ENCODE assay signal across 22 mouse cellular contexts in the genomic region with DNA sequence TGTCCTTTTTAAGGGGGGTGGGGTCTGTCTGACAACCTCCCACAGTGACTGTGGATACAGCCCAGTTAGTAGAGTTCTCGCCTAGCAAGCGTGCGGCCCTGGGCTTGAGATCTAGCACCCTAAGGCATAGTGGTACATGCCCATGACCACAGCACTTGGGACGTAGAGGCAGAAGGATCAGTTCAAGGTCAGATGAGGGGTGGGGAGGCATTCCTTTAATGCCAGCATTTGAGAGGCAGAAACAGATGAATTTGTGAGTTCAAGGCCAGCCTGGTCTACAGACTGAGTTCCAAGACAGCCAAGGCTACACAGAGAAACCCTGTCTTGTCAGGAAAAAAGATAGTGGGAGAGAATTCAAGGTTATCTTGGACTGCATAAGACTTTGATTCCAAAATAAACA.
A peak's percentile ranks its signal among the peaks of the same experiment; 100 is the strongest.
DNase-seq lines count a peak whose midpoint lies in the region; ATAC-seq and TF ChIP-seq lines count a peak whose summit lies in the region.
"Had no signal": no experiment of that assay in that cellular context is flagged by ENCODE, and none has a peak within 500 bp of the region (broad histone marks: within the 10 kb centered on the region; RNA-seq: fewer than 3 reads in every experiment).

No protein-coding gene starts in this region.

- no peaks in the 10 kb centered on the region for H3K79me2 ChIP-seq in CH12.LX (replicated peaks; ENCODE audit: control insufficient read depth, extremely low read depth, insufficient read depth, poor library complexity, severe bottlenecking)

- H3K27ac ChIP-seq in heart, embryonic 10.5 days: peak overlapping the region; percentile 47; the same call in 1 of the 2 replicates
- peak overlapping the region; percentile 31; the same call in 1 of the 2 replicates for H3K27ac ChIP-seq in heart, embryonic 15.5 days
- H3K27ac ChIP-seq in CH12.LX (ENCODE audit: insufficient read depth, low read depth): no peak overlapping the region
- H3K27ac ChIP-seq: embryonic facial prominence, embryonic 13.5 days; forebrain, embryonic 12.5 days; hindbrain, embryonic 15.5 days; kidney, embryonic 15.5 days had no signal

- no peak for DNase-seq in heart, embryonic 10.5 days (ENCODE audit: low spot score)
- no peak for DNase-seq in heart, postnatal 4 days
- DNase-seq in heart, adult 8-10 months (ENCODE audit: low spot score): no peak
- DNase-seq in CH12.LX (ENCODE audit: extremely low read depth): no peak
- peak; percentile 42 for DNase-seq in R1 (ENCODE audit: low read depth, low spot score)
- DNase-seq in embryo, embryonic 10.5 days (ENCODE audit: low spot score): no peak
- DNase-seq: adrenal gland, postnatal 10 days; cerebellum, adult 11-12 months; cerebellum, adult 9-10 months; cerebellum, postnatal 25 days; gastrocnemius, postnatal 10 days; heart, postnatal 10 days; kidney, adult 2 months had no signal

- no peak for TF ChIP-seq CTCF in CH12.LX (conservative IDR thresholded peaks at IDR 0.05 in 1 of 2, IDR thresholded peaks at IDR 0.05 in 1 of 2; ENCODE audit: low read depth in 2 of 2, low read length in 2 of 2)

- WGBS in heart, embryonic 10.5 days: 92% methylated on average over 4 of the region's 4 CpGs
- 91% methylated on average over 4 of the region's 4 CpGs for WGBS in heart, embryonic 15.5 days

- in situ Hi-C loops in CH12.LX (cut with MboI; ENCODE audit: low pct_ligation_motif_present, low pct_unique_long_range_greater_than_20kb, low sequenced_read_pairs): loop anchor here (5.0 to 25.0 kb wide), 3 partner anchors 40 to 300 kb away; partner anchors contain the start of genes Dph1 and Rtn4rl1

- no peaks in the 10 kb centered on the region for H3K9me3 ChIP-seq in heart, embryonic 10.5 days
- H3K9me3 ChIP-seq in heart, embryonic 15.5 days (replicated peaks): no peaks in the 10 kb centered on the region
- H3K9me3 ChIP-seq in CH12.LX (replicated peaks; ENCODE audit: low read length): no peaks in the 10 kb centered on the region
- H3K9me3 ChIP-seq: embryonic facial prominence, embryonic 13.5 days; forebrain, embryonic 12.5 days; G1E; hindbrain, embryonic 15.5 days; kidney, embryonic 15.5 days had no signal

- TF ChIP-seq POLR2A in CH12.LX (IDR thresholded peaks at IDR 0.05; ENCODE audit: low read depth, low read length): no peak

- H3K27me3 ChIP-seq in heart, embryonic 10.5 days (ENCODE audit: insufficient read depth, poor library complexity, severe bottlenecking): peaks cover 23% of the 10 kb centered on the region
- peaks cover 7% of the 10 kb centered on the region for H3K27me3 ChIP-seq in heart, embryonic 15.5 days
- no peaks in the 10 kb centered on the region for H3K27me3 ChIP-seq in CH12.LX (replicated peaks)

- no peak for TF ChIP-seq RAD21 in CH12.LX (IDR thresholded peaks at IDR 0.05; ENCODE audit: low read depth, low read length)

- peaks cover 49% of the 10 kb centered on the region for H3K4me1 ChIP-seq in heart, embryonic 10.5 days
- peaks cover 56% of the 10 kb centered on the region for H3K4me1 ChIP-seq in heart, embryonic 15.5 days (replicated peaks)
- peaks cover 25 to 66% of the 10 kb centered on the region in 2 experiments for H3K4me1 ChIP-seq in CH12.LX (ENCODE audit: control insufficient read depth in 1 of 2, insufficient read depth in 2 of 2)

- dilution Hi-C loops in CH12.LX (cut with MboI; ENCODE audit: extremely low pct_ligation_motif_present, extremely low pct_unique_long_range_greater_than_20kb, low sequenced_read_pairs): no loop called here

- no peak overlapping the region for H3K4me3 ChIP-seq in heart, embryonic 10.5 days
- no peak overlapping the region for H3K4me3 ChIP-seq in heart, embryonic 15.5 days
- no peak overlapping the region for H3K4me3 ChIP-seq in CH12.LX (replicated peaks in 1 of 3; ENCODE audit: low read depth in 2 of 3, low read length in 2 of 3, poor library complexity in 1 of 3)
- H3K4me3 ChIP-seq: embryonic facial prominence, embryonic 13.5 days; forebrain, embryonic 12.5 days; hindbrain, embryonic 15.5 days; kidney, embryonic 15.5 days had no signal

- no peak overlapping the region for H3K4me2 ChIP-seq in heart, embryonic 15.5 days
- H3K4me2 ChIP-seq in CH12.LX (ENCODE audit: insufficient read depth, low read depth, poor library complexity, severe bottlenecking): no peak overlapping the region
- H3K4me2 ChIP-seq: embryonic facial prominence, embryonic 13.5 days; forebrain, embryonic 12.5 days; hindbrain, embryonic 15.5 days; kidney, embryonic 15.5 days had no signal

- ATAC-seq in heart, embryonic 15.5 days (replicated peaks; ENCODE audit: insufficient number of reproducible peaks, insufficient read depth, low FRiP score, low read depth): no peak
- ATAC-seq: activated CD4-positive, CD25-positive, alpha-beta regulatory T cell, adult 4 months; forebrain, embryonic 16.5 days; intestine, embryonic 16.5 days had no signal

- no peak for TF ChIP-seq EP300 in CH12.LX (IDR thresholded peaks at IDR 0.05; ENCODE audit: low read length)

- H3K36me3 ChIP-seq in heart, embryonic 10.5 days: no peaks in the 10 kb centered on the region
- H3K36me3 ChIP-seq in heart, embryonic 15.5 days: no peaks in the 10 kb centered on the region
- H3K36me3 ChIP-seq in CH12.LX (replicated peaks in 1 of 2; ENCODE audit: control insufficient read depth in 1 of 2, insufficient read depth in 1 of 2, low read length in 1 of 2): no peaks in the 10 kb centered on the region
- H3K36me3 ChIP-seq: embryonic facial prominence, embryonic 13.5 days; forebrain, embryonic 12.5 days; G1E; hindbrain, embryonic 15.5 days; kidney, embryonic 15.5 days had no signal

- H3K9ac ChIP-seq in heart, embryonic 15.5 days: no peak overlapping the region
- peak overlapping the region; percentile 53; the same call in 1 of the 2 replicates for H3K9ac ChIP-seq in CH12.LX (ENCODE audit: insufficient read depth, low read depth)
- H3K9ac ChIP-seq: embryonic facial prominence, embryonic 13.5 days; forebrain, embryonic 12.5 days; hindbrain, embryonic 15.5 days; kidney, embryonic 15.5 days had no signal

TF ChIP-seq in CH12.LX, 34 proteins besides CTCF, POLR2A, EP300 and RAD21:
- TF ChIP-seq RCOR1 (conservative IDR thresholded peaks at IDR 0.05; ENCODE audit: low read depth, low read length) (no peak), POLR2AphosphoS2 (IDR thresholded peaks at IDR 0.05; ENCODE audit: low read depth, low read length) (no peak), IRF4 (IDR thresholded peaks at IDR 0.05; ENCODE audit: low read depth, low read length) (no peak), ETS1 (conservative IDR thresholded peaks at IDR 0.05; ENCODE audit: low read depth, low read length) (no peak), SIN3A (IDR thresholded peaks at IDR 0.05; ENCODE audit: low read length) (no peak), MYC (IDR thresholded peaks at IDR 0.05; ENCODE audit: low read depth, low read length) (no peak), NRF1 (IDR thresholded peaks at IDR 0.05; ENCODE audit: low read depth, low read length) (no peak), MAFK (IDR thresholded peaks at IDR 0.05; ENCODE audit: insufficient replicate concordance, low read length) (no peak), UBTF (IDR thresholded peaks at IDR 0.05; ENCODE audit: low read depth, low read length) (no peak), E2F4 (IDR thresholded peaks at IDR 0.05; ENCODE audit: insufficient replicate concordance, low read depth, low read length) (no peak), HCFC1 (IDR thresholded peaks at IDR 0.05; ENCODE audit: low read depth, low read length) (no peak), BHLHE40 (IDR thresholded peaks at IDR 0.05; ENCODE audit: low read depth, low read length) (no peak), ZC3H11A (IDR thresholded peaks at IDR 0.05; ENCODE audit: low read depth, low read length) (no peak), ZMIZ1 (IDR thresholded peaks at IDR 0.05; ENCODE audit: low read depth, low read length) (no peak), ZKSCAN1 (IDR thresholded peaks at IDR 0.05; ENCODE audit: borderline replicate concordance, low read depth, low read length) (no peak), MAZ (IDR thresholded peaks at IDR 0.05; ENCODE audit: low read depth, low read length) (no peak), TBP (conservative IDR thresholded peaks at IDR 0.05; ENCODE audit: low read depth, low read length) (no peak), USF2 (conservative IDR thresholded peaks at IDR 0.05; ENCODE audit: low read depth, low read length) (no peak), CHD1 (IDR thresholded peaks at IDR 0.05; ENCODE audit: low read depth, low read length) (no peak)
